Mouse (Mus musculus): Measurements from ENCODE around the gene Bms1.

Gene Bms1

DNA sequence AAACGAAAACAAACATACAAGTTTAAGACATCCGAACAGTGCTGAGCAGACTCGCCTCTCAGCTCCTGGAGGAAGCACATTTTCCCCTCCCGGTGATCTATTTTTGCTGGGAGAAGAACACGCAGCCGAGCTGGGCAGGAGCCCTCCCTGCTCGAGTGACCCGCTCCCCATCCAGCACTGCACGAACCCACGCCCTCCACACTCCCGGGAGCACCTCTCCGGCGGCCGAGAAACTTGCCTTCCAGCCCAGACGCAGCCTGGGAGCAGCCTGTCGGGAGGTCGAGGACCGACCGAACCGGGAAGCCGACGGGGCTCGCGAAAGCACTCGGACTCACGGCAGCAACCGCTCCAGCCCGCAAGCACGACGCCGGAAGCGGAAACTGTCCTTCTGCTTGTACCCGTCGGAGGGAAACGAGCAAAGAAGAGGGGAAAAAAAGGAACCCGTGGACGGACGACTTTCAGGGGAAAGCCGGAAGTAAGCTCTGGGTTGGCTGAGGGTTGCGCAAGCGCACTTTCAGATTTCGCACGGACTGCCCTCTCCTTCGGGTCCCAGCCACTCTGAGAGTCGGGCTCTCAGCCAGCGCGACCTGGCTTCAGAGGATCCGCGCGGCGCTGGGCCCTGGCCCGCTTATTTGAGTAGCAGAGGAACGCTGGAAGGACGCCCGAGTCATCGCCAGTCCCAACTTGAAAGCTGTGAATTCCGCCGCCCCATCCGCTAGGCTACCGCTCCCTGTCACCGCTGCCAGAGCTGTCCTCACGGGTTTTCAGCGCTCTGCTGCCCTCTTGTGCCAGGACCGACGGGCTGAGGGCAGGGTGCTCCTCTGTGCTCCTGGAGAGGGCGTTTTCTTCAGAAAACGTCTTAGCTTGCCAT, at the start of gene Bms1:
Bms1 (minus strand) TSS at position 425 of the 871 bp plus-strand sequence.
- peak; percentile 98 for DNase-seq (ENCODE audit: low read depth, low spot score)

DNA sequence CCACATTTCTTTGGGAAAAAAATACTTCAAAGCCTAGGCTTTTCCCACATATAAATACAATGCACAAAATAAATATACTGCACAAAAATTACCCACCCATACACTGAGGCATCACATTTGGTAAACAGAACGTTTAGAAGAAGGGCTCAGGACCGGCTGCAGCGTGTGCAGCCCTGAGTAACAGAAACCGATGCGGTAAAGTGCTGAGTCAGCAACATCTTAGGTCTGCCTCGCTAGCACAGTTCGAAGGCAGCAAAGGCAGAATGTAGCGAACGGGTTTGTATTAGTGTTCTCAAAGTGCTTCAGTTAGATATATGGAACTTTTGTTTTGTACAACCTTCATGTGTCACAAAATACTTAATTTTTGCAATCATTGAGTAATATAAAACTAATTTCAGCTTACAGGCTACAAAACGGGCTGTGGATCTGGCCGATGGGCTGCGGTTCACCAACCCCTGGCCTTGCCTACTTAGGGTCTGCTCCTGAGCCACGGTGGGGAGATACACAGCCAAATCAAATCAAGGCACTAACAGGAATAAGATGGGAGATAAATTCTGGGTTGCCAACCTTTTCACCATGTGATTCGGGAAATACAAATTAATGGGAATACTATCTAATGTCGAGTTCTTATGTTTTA, 42.9 kb upstream of the Bms1 start:
- no peak for DNase-seq (ENCODE audit: low read depth, low spot score)

DNA sequence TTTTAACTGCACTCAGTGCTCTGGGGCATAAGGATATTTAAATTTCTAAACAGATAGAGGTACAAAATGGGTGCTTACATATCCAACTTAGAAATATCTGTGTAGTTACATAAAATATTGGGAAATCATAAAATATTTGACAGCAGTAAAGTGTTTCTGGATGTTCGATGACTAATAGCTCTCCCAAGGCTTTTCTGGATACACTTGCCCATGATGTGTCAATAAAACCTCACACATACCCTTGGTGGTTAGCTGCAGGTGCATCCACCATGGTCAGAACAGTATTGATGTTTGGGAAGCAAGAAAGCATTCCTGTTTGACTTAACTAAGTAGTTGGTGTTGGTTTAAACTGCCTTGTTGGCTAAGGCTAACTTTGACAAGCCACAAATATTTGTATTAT, 38.5 kb upstream of the Bms1 start:
- DNase-seq (ENCODE audit: low read depth, low spot score): no peak

- peak; percentile 78 for DNase-seq (ENCODE audit: low read depth, low spot score)
These were observed 35.9 kb upstream of the Bms1 start, which contains the start of gene Zfp248 for GRCm38 (mm10) chr6:118455042-118455631. Zfp248 (minus strand) TSS chr6:118455528.

DNA sequence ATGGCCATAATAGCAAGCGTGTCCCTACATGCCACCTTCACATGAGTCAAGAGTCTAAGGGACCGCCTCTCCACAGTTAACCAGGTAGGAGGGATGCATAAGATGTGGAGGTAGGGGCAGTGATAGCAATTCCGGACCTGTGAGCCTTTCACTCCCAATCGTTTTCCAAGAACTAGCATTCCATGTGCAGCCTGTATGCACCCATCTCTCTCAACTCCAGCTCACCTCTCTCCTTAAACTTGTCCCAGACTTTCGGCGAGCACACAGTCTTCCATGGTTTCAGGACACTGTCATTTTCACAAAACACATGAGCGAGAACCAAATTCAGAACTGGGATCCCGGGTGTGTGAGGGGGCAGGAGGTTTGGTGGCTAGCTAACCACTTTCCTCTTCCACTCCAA, 35.2 kb upstream of the Bms1 start:
- DNase-seq (ENCODE audit: low read depth, low spot score): no peak

- no peak for DNase-seq (ENCODE audit: low read depth, low spot score)
These were observed 12.2 kb upstream of the Bms1 start for GRCm38 (mm10) chr6:118431502-118431901.

DNA sequence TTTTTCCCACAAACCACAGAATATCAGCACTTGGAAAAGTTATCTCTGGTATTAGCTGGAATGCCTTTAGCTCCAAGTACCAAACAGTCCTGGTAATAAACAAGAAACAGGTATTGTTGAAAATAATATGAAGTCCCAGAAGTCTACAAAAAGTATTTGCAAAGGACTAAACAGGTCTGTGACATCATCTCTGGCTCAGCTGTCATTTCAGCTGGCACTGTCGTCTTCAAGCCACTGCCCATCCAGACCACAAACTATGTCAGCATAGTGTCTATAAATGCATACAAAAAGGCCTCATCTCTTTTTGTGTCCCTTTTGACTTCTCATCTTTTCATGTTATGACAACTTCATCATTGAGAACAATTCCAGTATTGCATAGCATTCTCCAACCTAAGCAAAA, 7.4 kb upstream of the Bms1 start:
- no peak for DNase-seq (ENCODE audit: low read depth, low spot score)

DNA sequence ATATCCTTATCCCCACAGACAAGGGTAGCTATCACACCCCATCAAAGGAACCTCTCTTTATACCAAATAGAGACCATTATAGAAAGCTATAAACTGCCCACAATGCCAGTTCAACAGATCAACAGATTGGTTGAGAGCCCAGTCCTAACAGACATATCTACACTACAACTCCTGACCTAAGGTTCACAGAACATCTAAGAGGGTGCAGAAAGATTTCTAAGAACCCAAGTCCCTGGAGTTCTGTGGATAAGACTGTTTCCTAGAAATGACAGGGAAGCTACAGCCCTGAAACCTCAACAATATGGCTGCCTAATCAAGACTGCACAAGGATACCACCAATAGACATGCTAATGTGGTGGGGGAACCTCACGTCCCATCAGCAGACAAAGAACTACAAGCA, 8.8 kb downstream of the Bms1 start:
- DNase-seq (ENCODE audit: low read depth, low spot score): no peak

DNA sequence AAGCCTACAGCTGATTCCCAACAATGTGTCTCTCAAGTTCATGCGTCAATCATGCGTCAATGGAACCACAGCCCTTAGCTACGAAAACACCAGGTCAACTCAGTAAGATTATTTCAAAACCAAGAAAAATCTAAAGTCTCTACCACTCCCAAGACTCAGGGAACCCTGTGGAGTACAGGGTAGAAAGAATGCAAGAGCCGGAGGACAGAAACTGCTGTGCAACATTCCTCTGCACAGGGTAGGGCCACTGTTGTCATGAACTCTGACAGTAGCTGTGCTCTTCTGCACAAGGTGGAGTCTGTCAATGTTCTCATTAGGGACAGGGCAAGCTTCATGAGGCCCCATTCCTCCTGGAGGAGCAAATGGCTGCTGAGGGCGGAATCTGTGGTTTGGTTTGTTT, 10.8 kb downstream of the Bms1 start:
- DNase-seq (ENCODE audit: low read depth, low spot score): peak; percentile 58

DNA sequence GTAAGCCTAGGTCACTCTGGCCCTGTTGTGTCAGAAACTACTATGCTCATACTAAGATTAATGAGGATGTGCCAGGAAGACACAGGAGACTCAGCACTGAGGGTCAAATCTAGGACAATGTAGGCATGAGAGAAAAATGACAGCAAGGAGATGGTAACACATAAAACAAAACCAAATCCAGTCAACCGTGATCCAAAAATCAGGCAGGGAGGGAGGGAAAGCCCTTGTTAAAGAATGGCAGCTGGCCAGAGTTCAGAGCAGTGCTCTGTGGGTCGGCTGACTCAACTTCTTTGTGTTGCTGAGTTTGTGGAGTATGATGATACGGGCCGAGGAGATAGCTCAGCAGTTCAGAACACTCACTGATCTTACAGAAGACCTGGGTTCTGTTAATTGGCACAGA, 12.9 kb downstream of the Bms1 start:
- no peak for DNase-seq (ENCODE audit: low read depth, low spot score)

DNA sequence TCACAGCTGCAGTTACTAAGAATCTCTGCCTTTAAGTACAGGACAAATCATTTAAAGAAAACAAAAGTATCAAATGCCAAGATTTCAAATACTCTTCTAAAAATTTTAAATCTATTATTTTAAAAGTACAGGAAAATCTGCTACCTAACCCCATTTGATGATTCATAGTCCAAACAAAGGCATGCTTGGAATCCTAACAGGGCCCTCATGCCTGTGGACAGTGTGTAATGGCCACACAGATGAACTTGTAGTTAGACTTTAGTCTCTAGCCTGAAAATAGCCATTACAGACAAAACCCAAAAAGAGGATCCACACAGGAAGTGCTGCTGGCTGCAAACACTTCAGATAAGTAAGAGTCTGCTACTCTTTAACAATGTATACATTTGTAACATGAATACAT, 28.5 kb downstream of the Bms1 start:
- no peak for DNase-seq (ENCODE audit: low read depth, low spot score)

DNA sequence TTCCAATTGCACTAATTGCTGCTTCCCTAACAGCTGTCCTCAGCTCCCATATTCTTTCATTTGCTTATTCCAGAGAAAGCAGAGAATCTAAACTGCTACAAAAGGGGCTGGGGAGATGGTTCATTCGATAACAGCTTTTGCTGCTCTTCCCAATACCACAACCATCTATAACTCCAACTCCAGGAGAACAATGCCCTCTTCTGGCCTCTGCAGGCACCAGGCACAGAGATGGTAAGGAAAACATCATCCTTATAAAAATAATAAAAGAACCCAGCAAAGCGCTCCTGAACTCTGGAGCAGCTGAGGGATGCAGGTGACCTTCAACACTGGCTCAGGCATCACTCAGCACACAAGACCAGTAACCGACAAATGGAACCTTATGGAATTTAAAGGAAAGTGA, 33.3 kb downstream of the Bms1 start:
- DNase-seq (ENCODE audit: low read depth, low spot score): no peak

- no peak for DNase-seq (ENCODE audit: low read depth, low spot score)
These were observed 38.0 kb downstream of the Bms1 start for GRCm38 (mm10) chr6:118381234-118381633.

DNA sequence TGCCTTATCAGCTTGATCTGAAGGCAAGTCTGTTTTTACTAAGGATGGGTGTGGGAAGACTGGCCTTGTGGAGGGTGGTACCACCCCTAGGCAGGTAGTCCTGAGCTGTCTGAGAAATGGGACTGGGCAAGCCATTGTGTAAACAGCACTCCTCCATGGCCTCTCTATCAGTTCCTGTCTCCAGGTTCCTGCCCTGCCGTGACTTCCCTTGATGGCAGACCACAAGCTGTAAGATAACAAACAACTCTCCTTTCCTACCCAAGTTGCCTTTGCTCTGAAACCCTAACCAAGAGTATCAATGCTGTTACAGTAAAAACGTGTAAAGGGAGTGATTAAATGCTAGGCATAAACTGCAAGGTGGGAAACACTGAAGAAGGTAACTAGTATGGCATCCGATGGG, 38.6 kb downstream of the Bms1 start:
- DNase-seq (ENCODE audit: low read depth, low spot score): no peak

GRCm38 (mm10) chr6:118379451-118380167, 39.7 kb downstream of the Bms1 start:
- peak; percentile 65 for DNase-seq (ENCODE audit: low read depth, low spot score)

DNA sequence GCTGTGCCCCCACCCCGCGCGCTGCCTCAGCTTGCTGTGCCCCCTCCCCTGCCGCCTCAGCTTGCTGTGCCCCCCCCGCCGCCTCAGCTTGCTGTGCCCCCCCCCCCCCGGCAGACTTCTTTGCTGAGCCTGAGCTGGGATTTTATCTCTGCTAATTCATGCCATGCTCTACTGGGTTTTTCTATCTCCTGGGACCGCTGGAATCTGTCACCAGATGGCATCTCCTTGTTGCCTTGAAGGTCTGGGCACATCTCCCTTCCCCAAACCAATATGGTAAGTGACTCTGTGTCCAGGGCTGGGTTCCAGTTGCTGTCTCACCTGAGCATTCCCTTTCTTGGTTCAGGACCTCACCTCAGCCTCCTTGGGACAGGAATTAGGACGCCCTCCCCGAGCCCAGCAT, 41.7 kb downstream of the Bms1 start:
- DNase-seq (ENCODE audit: low read depth, low spot score): no peak

GRCm38 (mm10) chr6:118376023-118376422, 43.3 kb downstream of the Bms1 start:
- no peak for DNase-seq (ENCODE audit: low read depth, low spot score)

DNA sequence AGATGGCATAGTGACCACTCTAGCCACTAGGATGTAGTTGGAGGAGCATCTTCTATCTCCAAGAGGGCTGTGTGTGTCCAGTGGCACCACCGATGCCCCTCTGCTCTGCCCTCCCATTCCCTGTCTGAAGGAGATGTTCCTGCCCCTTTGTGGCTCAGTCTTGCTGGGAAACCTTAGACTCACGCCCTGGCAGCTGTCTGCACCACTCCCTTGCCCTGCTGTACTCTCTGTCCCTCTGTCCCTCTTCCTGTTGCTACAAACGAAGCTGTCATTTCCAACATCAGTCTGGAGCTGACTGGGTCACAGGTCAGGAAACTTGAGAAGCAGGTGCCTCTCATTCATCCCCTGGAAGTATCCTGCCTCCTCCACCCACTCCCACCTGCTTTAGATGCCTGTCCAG, 43.8 kb downstream of the Bms1 start:
- DNase-seq (ENCODE audit: low read depth, low spot score): no peak

DNA sequence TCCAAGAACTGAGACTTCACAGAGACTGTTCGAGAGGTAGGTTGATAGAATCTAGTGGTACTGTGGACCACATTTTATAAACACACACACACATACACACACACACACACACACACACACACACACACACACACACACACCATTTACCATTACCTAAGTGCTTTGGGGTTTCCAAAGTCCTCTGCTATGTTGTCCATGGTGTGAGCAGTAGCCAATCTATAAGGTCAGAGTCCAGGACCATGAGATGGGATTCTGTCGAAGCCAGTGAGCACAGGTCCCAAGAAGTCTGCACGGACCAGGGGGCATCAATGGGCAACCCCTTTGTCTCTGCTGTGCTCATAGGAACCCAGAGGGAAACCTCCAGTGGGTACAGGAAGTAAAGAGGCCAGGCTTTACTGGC, 44.2 kb downstream of the Bms1 start:
- no peak for DNase-seq (ENCODE audit: low read depth, low spot score)

GRCm38 (mm10) chr6:118373294-118373693, 46.0 kb downstream of the Bms1 start:
- peak; percentile 58 for DNase-seq (ENCODE audit: low read depth, low spot score)

- no peak for DNase-seq (ENCODE audit: low read depth, low spot score)
These were observed 46.5 kb downstream of the Bms1 start for GRCm38 (mm10) chr6:118372794-118373193.

DNA sequence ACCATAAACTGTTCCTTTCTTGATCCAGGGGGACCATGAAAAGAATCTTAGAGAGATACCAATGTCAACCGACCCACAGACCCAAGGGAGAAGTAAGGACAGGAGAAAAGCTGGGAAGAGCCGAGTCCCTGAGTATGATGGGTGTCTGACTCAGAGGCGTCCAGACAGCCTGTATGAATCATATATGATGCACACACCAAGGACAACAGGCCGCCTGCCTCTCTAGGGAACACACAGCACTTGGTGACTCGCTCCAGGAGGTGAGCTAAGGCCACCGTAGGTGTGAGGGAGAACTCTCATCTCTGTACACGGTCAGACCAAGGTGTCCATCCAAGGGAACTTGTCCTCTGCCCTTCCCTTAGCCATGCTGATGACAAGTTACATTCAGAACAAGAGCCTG, 51.8 kb downstream of the Bms1 start:
- no peak for DNase-seq (ENCODE audit: low read depth, low spot score)

Measured in R1 (cell line).